Mouse (Mus musculus) forebrain, embryonic 16.5 days (tissue): ENCODE results near the gene Selp. TPM values are rescaled to one million over a fixed set of nuclear protein-coding genes. Genes with fewer than 3 reads are reported as not detected.

Experiments
- ATAC-seq: fragments of 200-750 bp; cut with Nextera tagmentation; 2 replicates; pipeline ENCODE4 v1.8.0; 2017; ENCODE audit warnings: mild to moderate bottlenecking, moderate library complexity
- H3K27ac ChIP-seq: fragments of 300-500 bp; sonication (generic); 2 replicates; pipeline ENCODE4 v1.5.1; 2014; ENCODE audit warnings: low read length, control low read depth
- H3K27me3 ChIP-seq: fragments of 300-500 bp; sonication (generic); replicated peaks from 2 replicates; pipeline ENCODE4 v1.6.1; 2014; ENCODE audit warnings: low read length; ENCODE audit not compliant: control insufficient read depth, insufficient read depth
- H3K36me3 ChIP-seq: fragments of 300-500 bp; sonication (generic); 2 replicates; pipeline ENCODE4 v1.6.1; 2014; ENCODE audit not compliant: control insufficient read depth, insufficient read depth
- H3K4me1 ChIP-seq: fragments of 300-500 bp; sonication (generic); replicated peaks from 2 replicates; pipeline ENCODE4 v1.6.1; 2014; ENCODE audit warnings: low read length; ENCODE audit not compliant: control insufficient read depth, insufficient read depth
- H3K4me2 ChIP-seq: fragments of 300-500 bp; sonication (generic); 2 replicates; pipeline ENCODE4 v1.6.1; 2014; ENCODE audit warnings: mild to moderate bottlenecking, low read length, control low read depth
- H3K4me3 ChIP-seq: fragments of 300-500 bp; sonication (generic); replicated peaks from 2 replicates; pipeline ENCODE4 v1.5.1; 2014; ENCODE audit warnings: mild to moderate bottlenecking, low read length, control low read depth
- H3K9ac ChIP-seq: fragments of 300-500 bp; sonication (generic); replicated peaks from 2 replicates; pipeline ENCODE4 v1.6.1; 2014; ENCODE audit warnings: low read depth, low read length, control low read depth
- H3K9me3 ChIP-seq: fragments of 300-500 bp; sonication (generic); 2 replicates; pipeline ENCODE4 v1.6.1; 2016; ENCODE audit warnings: low read length; ENCODE audit not compliant: control insufficient read depth
- WGBS: fragments of 180-500 bp; shearing (Covaris S2); extraction: QIAGEN DNeasy Blood & Tissue Kit; methylation state at CpG from one replicate; pipeline ENCODE4 v1.1.7; 2014; 5-methylcytosine and 5-hydroxymethylcytosine counted together
- polyA plus RNA-seq: library from polyadenylated mRNA; unstranded; fragments of >200 nt; fragmentation: Nextera tagmentation; extraction: Ambion mirVana; gene quantifications from 2 replicates; pipeline ENCODE4 v1.2.1, GENCODE M21; 2015

Selp gene
- polyA plus RNA-seq = 0.19 TPM in 1 of 2 replicates, not detected in the other

GRCm38 (mm10) chr1:164114947-164115493 lies at the start of gene Selp:
TSS of gene Selp (plus strand) at chr1:164115264.
- no peaks in the 10 kb centered on the region for H3K27me3 ChIP-seq
- H3K9me3 ChIP-seq = no peaks in the 10 kb centered on the region
- H3K4me2 ChIP-seq = no peak within 1 kb of the TSS
- H3K4me1 ChIP-seq = no peaks in the 10 kb centered on the region
- no peak for ATAC-seq
- H3K9ac ChIP-seq = no peak within 1 kb of the TSS
- WGBS = 52% methylated on average over 8 of the region's 8 CpGs
- H3K36me3 ChIP-seq = no peaks in the 10 kb centered on the region
- no peak within 1 kb of the TSS for H3K4me3 ChIP-seq
- no peak within 1 kb of the TSS for H3K27ac ChIP-seq

- H3K27me3 ChIP-seq = no peaks in the 10 kb centered on the region
- H3K4me1 ChIP-seq = no peaks in the 10 kb centered on the region
- no peak overlapping the region for H3K27ac ChIP-seq
- no peak overlapping the region for H3K4me3 ChIP-seq
- no peaks in the 10 kb centered on the region for H3K9me3 ChIP-seq
- H3K4me2 ChIP-seq = no peak overlapping the region
- no peak for ATAC-seq
- H3K9ac ChIP-seq = no peak overlapping the region
- H3K36me3 ChIP-seq = no peaks in the 10 kb centered on the region
Measured at GRCm38 (mm10) chr1:164069261-164069660, 45.8 kb upstream of the Selp start.

GRCm38 (mm10) chr1:164070461-164070860 lies 44.6 kb upstream of the Selp start:
- Histone ChIP-seq H3K4me3 (no peak overlapping the region), H3K9me3 (no peaks in the 10 kb centered on the region), H3K9ac (no peak overlapping the region), H3K27ac (no peak overlapping the region), H3K4me2 (no peak overlapping the region), H3K27me3 (no peaks in the 10 kb centered on the region), H3K36me3 (no peaks in the 10 kb centered on the region), H3K4me1 (no peaks in the 10 kb centered on the region)
- 87% methylated on average over 4 of the region's 4 CpGs for WGBS
- ATAC-seq = no peak

- WGBS = 73% methylated on average over 7 of the region's 7 CpGs
- Histone ChIP-seq H3K4me1 (no peaks in the 10 kb centered on the region), H3K27me3 (no peaks in the 10 kb centered on the region), H3K36me3 (no peaks in the 10 kb centered on the region), H3K4me2 (no peak overlapping the region), H3K9me3 (no peaks in the 10 kb centered on the region), H3K27ac (no peak overlapping the region), H3K9ac (no peak overlapping the region), H3K4me3 (no peak overlapping the region)
- ATAC-seq = no peak
Measured at GRCm38 (mm10) chr1:164071111-164071510, 44.0 kb upstream of the Selp start.

- Histone ChIP-seq H3K9ac (no peak overlapping the region), H3K27me3 (no peaks in the 10 kb centered on the region), H3K36me3 (no peaks in the 10 kb centered on the region), H3K4me2 (no peak overlapping the region), H3K4me3 (no peak overlapping the region), H3K27ac (no peak overlapping the region), H3K4me1 (no peaks in the 10 kb centered on the region), H3K9me3 (no peaks in the 10 kb centered on the region)
- 89% methylated on average over 4 of the region's 4 CpGs for WGBS
- no peak for ATAC-seq
Measured at GRCm38 (mm10) chr1:164072001-164072400, 43.1 kb upstream of the Selp start.

- Histone ChIP-seq H3K27me3 (no peaks in the 10 kb centered on the region), H3K36me3 (no peaks in the 10 kb centered on the region), H3K4me2 (no peak overlapping the region), H3K9me3 (no peaks in the 10 kb centered on the region), H3K4me1 (no peaks in the 10 kb centered on the region), H3K9ac (no peak overlapping the region), H3K4me3 (no peak overlapping the region), H3K27ac (no peak overlapping the region)
- no peak for ATAC-seq
- WGBS = 89% methylated on average over 9 of the region's 9 CpGs
Measured at GRCm38 (mm10) chr1:164073091-164073490, 42.0 kb upstream of the Selp start.

GRCm38 (mm10) chr1:164073803-164074202 lies 41.3 kb upstream of the Selp start:
- Histone ChIP-seq H3K9me3 (no peaks in the 10 kb centered on the region), H3K4me1 (no peaks in the 10 kb centered on the region), H3K9ac (no peak overlapping the region), H3K4me2 (no peak overlapping the region), H3K27me3 (no peaks in the 10 kb centered on the region), H3K36me3 (no peaks in the 10 kb centered on the region), H3K4me3 (no peak overlapping the region), H3K27ac (no peak overlapping the region)
- 90% methylated on average over 7 of the region's 7 CpGs for WGBS
- ATAC-seq = no peak

- H3K4me3 ChIP-seq = no peak overlapping the region
- no peaks in the 10 kb centered on the region for H3K4me1 ChIP-seq
- no peak for ATAC-seq
- H3K9ac ChIP-seq = no peak overlapping the region
- no peak overlapping the region for H3K27ac ChIP-seq
- H3K27me3 ChIP-seq = no peaks in the 10 kb centered on the region
- H3K4me2 ChIP-seq = no peak overlapping the region
- no peaks in the 10 kb centered on the region for H3K36me3 ChIP-seq
- no peaks in the 10 kb centered on the region for H3K9me3 ChIP-seq
- 94% methylated on average over 2 of the region's 2 CpGs for WGBS
Measured at GRCm38 (mm10) chr1:164074606-164075140, 40.4 kb upstream of the Selp start.

- H3K4me3 ChIP-seq = no peak overlapping the region
- H3K4me2 ChIP-seq = no peak overlapping the region
- ATAC-seq = no peak
- no peaks in the 10 kb centered on the region for H3K9me3 ChIP-seq
- no peaks in the 10 kb centered on the region for H3K4me1 ChIP-seq
- no peaks in the 10 kb centered on the region for H3K27me3 ChIP-seq
- no peak overlapping the region for H3K9ac ChIP-seq
- no peak overlapping the region for H3K27ac ChIP-seq
- 100% methylated on average over 1 of the region's 1 CpGs for WGBS
- no peaks in the 10 kb centered on the region for H3K36me3 ChIP-seq
Measured at GRCm38 (mm10) chr1:164075416-164075815, 39.6 kb upstream of the Selp start.

GRCm38 (mm10) chr1:164076441-164076840 lies 38.6 kb upstream of the Selp start:
- Histone ChIP-seq H3K9ac (no peak overlapping the region), H3K4me3 (no peak overlapping the region), H3K4me2 (no peak overlapping the region), H3K27ac (no peak overlapping the region), H3K27me3 (no peaks in the 10 kb centered on the region), H3K36me3 (no peaks in the 10 kb centered on the region), H3K9me3 (no peaks in the 10 kb centered on the region), H3K4me1 (no peaks in the 10 kb centered on the region)
- WGBS = 66% methylated on average over 1 of the region's 1 CpGs
- ATAC-seq = no peak
